Mouse (Mus musculus) forebrain, embryonic 10.5 days (tissue): ENCODE results near the gene Gm21977. TPM values are rescaled to one million over a fixed set of nuclear protein-coding genes. Genes with fewer than 3 reads are reported as not detected.
"Not testable (repeated sequence)": the region's sequence is repeated elsewhere in the genome, so short reads cannot be mapped to it uniquely, and the experiment has no call there.

ENCODE experiments used
- DNase-seq: peaks from one replicate; pipeline ENCODE4 v3.0.0-alpha.2; 2017; ENCODE audit warnings: low spot score; ENCODE audit errors: extremely low spot score
- H3K27ac ChIP-seq: fragments of 300-500 bp; sonication (generic); 2 replicates; pipeline ENCODE4 v1.5.1; 2016; ENCODE audit warnings: mild to moderate bottlenecking
- H3K27me3 ChIP-seq: fragments of 300-500 bp; sonication (generic); 2 replicates; pipeline ENCODE4 v1.6.1; 2016; ENCODE audit warnings: mild to moderate bottlenecking; ENCODE audit not compliant: poor library complexity, severe bottlenecking
- H3K36me3 ChIP-seq: fragments of 300-500 bp; sonication (generic); replicated peaks from 2 replicates; pipeline ENCODE4 v1.6.1; 2016; ENCODE audit warnings: mild to moderate bottlenecking, moderate library complexity
- H3K4me1 ChIP-seq: fragments of 300-500 bp; sonication (generic); 2 replicates; pipeline ENCODE4 v1.6.1; 2016
- H3K4me3 ChIP-seq: fragments of 300-500 bp; sonication (generic); 2 replicates; pipeline ENCODE4 v1.5.1; 2016; ENCODE audit warnings: mild to moderate bottlenecking, moderate library complexity
- H3K9me3 ChIP-seq: fragments of 300-500 bp; sonication (generic); 2 replicates; pipeline ENCODE4 v1.6.1; 2016; ENCODE audit warnings: mild to moderate bottlenecking, moderate library complexity
- WGBS: fragments of 180-500 bp; shearing (Covaris S2); methylation state at CpG from one replicate; pipeline ENCODE4 v1.1.7; 2016; 5-methylcytosine and 5-hydroxymethylcytosine counted together
- polyA plus RNA-seq: library from polyadenylated mRNA; unstranded; fragments of >200 nt; fragmentation: Nextera tagmentation; extraction: Ambion mirVana; gene quantifications from 2 replicates; pipeline ENCODE4 v1.2.1, GENCODE M21; 2016

Gene Gm21977
- polyA plus RNA-seq: not detected in 2 replicates

DNA sequence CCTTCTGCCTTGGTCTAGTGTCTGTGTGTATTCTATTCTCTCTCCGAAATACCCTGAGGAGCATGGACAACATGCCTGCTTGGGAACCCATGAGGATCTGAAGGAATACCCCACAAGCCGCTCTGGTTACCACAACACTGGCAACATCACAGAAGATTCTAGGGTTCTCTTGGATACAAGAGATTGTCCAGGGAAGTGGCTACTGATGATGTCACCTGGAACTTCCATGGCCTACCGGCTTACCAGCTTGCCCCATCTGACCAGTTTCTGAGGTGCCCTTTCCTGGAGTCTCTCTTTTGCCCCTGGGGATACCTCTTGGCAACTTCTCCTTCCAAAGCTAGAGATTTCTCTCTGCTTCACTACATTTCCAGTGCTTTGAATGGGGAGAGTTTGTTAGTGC, at the start of gene Gm21977:
Gm21977 (minus strand) TSS at position 101 of the 400 bp plus-strand sequence.
- no CpG with 5 or more reads among the region's 3 CpGs for WGBS
- not testable (repeated sequence) for H3K4me3 ChIP-seq, H3K4me1 ChIP-seq, H3K36me3 ChIP-seq, H3K27me3 ChIP-seq, DNase-seq, H3K9me3 ChIP-seq, H3K27ac ChIP-seq

Other genes with a start within 250 kb of the Gm21977 start
- gene Gm3633, start 211.6 kb downstream of the Gm21977 start, polyA plus RNA-seq: not detected in 2 replicates
- gene Gm10378, start 197.5 kb downstream of the Gm21977 start, polyA plus RNA-seq: not detected in 2 replicates
- not detected in 2 replicates for gene Gm3015, start 84.7 kb downstream of the Gm21977 start, polyA plus RNA-seq
- gene Gm10377, start 55.5 kb downstream of the Gm21977 start, polyA plus RNA-seq: not detected in 2 replicates
- gene Gm8082, start 140.1 kb upstream of the Gm21977 start, polyA plus RNA-seq: not detected in 2 replicates
- not detected in 2 replicates for gene Gm10376, start 162.2 kb upstream of the Gm21977 start, polyA plus RNA-seq
- not detected in 2 replicates for gene Gm8094, start 223.2 kb upstream of the Gm21977 start, polyA plus RNA-seq
- not detected in 2 replicates for gene Gm8104, start 247.1 kb upstream of the Gm21977 start, polyA plus RNA-seq